Mouse (Mus musculus): Measurements from ENCODE around the gene Sarm1. TPM values are rescaled to one million over a fixed set of nuclear protein-coding genes. Genes with fewer than 3 reads are reported as not detected.

Sarm1 gene
- polyA plus RNA-seq, 1 experiment from 2014 or later, result 1.8 TPM

DNA sequence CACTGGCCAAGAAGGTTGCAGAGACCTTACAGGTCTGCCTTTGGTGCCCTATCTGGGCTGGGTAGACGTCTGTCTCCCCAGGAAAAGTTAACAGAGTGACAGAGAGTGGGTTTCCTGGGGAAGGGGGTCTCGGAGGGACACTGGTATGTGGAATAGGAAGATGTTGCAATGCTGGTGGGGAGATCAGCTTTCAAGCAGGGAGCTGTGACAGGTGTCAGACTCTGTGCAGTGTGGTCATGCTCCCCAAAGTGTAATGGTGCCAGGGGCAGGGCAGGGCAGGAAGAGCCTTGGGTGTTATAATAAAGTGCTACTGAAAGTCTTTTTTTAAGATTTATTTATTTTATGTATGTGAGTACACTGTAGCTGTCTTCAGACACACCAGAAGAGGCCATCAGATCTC is 47.2 kb downstream of the Sarm1 start:
- Histone ChIP-seq H3K36me3 (no peaks in the 10 kb centered on the region), H3K4me2 (no peak overlapping the region), H3K27me3 (no peaks in the 10 kb centered on the region), H3K9ac (no peak overlapping the region), H3K4me1 (no peaks in the 10 kb centered on the region), H3K27ac (no peak overlapping the region), H3K9me3 (replicated peaks) (no peaks in the 10 kb centered on the region), H3K4me3 (replicated peaks) (no peak overlapping the region)
- ATAC-seq (replicated peaks; ENCODE audit: low FRiP score), result no peak
- WGBS, result 36% methylated on average over 2 of the region's 2 CpGs

DNA sequence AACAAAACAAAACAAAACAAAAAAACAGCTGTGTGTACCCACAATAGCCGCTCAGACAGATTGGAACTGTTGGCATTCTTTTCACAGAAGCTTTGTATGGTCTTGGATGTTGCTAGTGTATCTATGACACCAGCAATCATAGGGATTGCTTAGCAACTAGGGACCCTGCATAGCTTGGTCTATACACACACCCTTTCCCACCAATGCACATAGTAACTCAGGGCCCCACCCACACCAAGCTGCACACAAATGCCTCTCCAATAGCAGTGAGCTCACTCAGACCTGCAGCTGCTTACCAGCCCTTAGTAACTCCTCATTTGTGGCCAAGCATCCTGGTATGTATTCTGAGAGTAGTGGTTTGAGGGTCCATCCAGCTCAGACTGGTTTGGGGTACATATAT is 49.3 kb downstream of the Sarm1 start:
- no peak overlapping the region for H3K9ac ChIP-seq
- no peaks in the 10 kb centered on the region for H3K27me3 ChIP-seq
- no peaks in the 10 kb centered on the region for H3K36me3 ChIP-seq
- WGBS, result 85% methylated on average over 1 of the region's 1 CpGs
- H3K4me3 ChIP-seq (replicated peaks), result no peak overlapping the region
- no peak for ATAC-seq (replicated peaks; ENCODE audit: low FRiP score)
- no peaks in the 10 kb centered on the region for H3K9me3 ChIP-seq (replicated peaks)
- no peaks in the 10 kb centered on the region for H3K4me1 ChIP-seq
- H3K27ac ChIP-seq, result no peak overlapping the region
- H3K4me2 ChIP-seq, result no peak overlapping the region

DNA sequence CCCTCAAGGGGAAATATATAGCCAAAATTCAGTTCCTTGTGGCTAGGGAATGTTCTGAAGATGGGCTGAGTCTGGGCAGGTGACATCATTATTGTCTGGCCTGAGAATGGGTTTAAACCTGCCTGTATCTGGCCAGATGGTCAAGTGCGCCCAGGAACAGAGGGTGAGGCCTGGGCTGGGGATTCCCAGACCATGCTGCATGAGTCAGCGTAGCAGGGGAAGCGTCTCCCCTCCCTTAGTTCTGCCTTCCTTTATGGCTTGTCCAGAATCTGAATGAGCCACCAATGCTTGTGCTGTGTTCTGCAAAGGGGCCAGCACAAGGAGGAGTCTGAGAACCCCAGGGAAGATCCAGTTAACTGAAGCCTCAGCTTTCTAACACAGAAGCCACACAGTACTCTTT is 50.4 kb downstream of the Sarm1 start:
- H3K27ac ChIP-seq, result no peak overlapping the region
- H3K4me3 ChIP-seq (replicated peaks), result no peak overlapping the region
- H3K4me2 ChIP-seq, result no peak overlapping the region
- H3K36me3 ChIP-seq, result no peaks in the 10 kb centered on the region
- no peaks in the 10 kb centered on the region for H3K4me1 ChIP-seq
- no peak for ATAC-seq (replicated peaks; ENCODE audit: low FRiP score)
- no peaks in the 10 kb centered on the region for H3K9me3 ChIP-seq (replicated peaks)
- H3K27me3 ChIP-seq, result no peaks in the 10 kb centered on the region
- 67% methylated on average over 3 of the region's 3 CpGs for WGBS
- H3K9ac ChIP-seq, result no peak overlapping the region

DNA sequence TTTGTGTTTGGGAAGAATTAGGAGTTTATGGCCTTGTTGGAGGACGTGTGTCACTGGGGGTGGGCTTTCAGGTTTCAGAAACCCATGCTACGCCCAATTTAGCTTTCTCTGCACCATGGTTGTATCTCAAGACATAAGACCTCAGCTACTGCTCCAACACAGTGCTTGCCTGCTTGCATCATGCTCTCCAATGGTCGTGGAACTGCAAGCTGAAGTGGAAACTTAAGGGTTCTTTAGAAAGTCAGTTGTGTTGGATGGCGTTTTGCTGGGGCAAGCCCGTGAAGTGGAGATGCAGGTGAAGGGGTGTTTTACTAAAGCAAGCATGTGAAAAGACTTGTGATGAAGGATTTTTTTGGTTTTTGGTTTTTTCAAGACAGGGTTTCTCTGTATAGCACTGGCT is 54.4 kb downstream of the Sarm1 start:
- WGBS, result 77% methylated on average over 5 of the region's 5 CpGs
- H3K27me3 ChIP-seq, result no peaks in the 10 kb centered on the region
- no peak overlapping the region for H3K4me3 ChIP-seq (replicated peaks)
- ATAC-seq (replicated peaks; ENCODE audit: low FRiP score), result no peak
- H3K27ac ChIP-seq, result no peak overlapping the region
- no peaks in the 10 kb centered on the region for H3K9me3 ChIP-seq (replicated peaks)
- no peaks in the 10 kb centered on the region for H3K36me3 ChIP-seq
- H3K9ac ChIP-seq, result no peak overlapping the region
- H3K4me1 ChIP-seq, result no peaks in the 10 kb centered on the region
- no peak overlapping the region for H3K4me2 ChIP-seq

DNA sequence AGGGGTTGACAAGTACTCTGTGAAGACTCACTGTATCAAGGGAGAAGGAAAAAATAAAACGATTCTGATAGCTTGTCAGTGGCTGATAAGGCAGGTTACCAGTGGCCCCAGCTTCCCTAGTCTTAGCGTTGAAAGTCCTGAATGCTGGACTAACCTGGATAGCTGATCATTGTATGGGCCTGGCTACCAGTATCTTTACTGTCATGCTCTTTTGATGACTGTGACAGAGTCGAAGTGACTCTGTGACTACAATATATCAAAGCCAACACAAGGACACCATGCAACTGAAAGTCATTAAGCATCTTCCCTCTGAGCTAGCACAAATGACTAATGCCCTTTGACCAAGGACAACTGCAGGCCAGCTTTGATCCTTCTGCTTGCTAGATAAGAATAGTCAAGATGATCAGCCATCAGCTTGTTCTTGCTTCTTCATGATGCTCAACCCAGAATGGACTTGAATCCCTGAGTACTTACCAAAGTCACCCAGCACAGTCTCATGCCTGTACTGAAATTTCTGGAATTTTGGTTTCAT is 59.1 kb downstream of the Sarm1 start:
- Histone ChIP-seq H3K27ac (no peak overlapping the region), H3K4me1 (peaks cover 15% of the 10 kb centered on the region), H3K4me2 (no peak overlapping the region), H3K9me3 (replicated peaks) (no peaks in the 10 kb centered on the region), H3K4me3 (replicated peaks) (no peak overlapping the region), H3K36me3 (no peaks in the 10 kb centered on the region), H3K9ac (no peak overlapping the region), H3K27me3 (no peaks in the 10 kb centered on the region)
- 77% methylated on average over 3 of the region's 3 CpGs for WGBS
- no peak for ATAC-seq (replicated peaks; ENCODE audit: low FRiP score)

DNA sequence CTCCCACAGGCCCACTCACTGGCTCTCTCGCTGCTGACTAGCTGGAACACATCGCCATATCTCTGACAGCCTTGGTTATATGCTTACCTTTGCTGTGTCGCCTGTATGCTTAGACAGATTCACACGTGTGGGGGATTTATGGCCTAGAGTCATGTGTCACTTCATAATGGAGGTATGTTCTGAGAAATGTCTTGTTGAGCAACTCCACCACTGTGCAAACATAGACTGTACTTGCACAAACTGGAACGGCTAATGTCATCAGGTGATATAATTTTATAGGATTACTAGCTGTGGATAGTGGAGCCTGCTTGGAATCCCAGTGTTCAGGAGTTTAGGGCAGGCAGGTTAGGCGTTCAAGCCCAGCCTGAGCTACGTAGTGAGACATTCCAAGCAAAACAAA is 60.4 kb downstream of the Sarm1 start:
- Histone ChIP-seq H3K27ac (no peak overlapping the region), H3K9me3 (replicated peaks) (no peaks in the 10 kb centered on the region), H3K27me3 (no peaks in the 10 kb centered on the region), H3K4me2 (no peak overlapping the region), H3K4me1 (peaks cover 15% of the 10 kb centered on the region), H3K9ac (no peak overlapping the region), H3K36me3 (no peaks in the 10 kb centered on the region), H3K4me3 (replicated peaks) (no peak overlapping the region)
- WGBS, result 87% methylated on average over 7 of the region's 7 CpGs
- ATAC-seq (replicated peaks; ENCODE audit: low FRiP score), result no peak

DNA sequence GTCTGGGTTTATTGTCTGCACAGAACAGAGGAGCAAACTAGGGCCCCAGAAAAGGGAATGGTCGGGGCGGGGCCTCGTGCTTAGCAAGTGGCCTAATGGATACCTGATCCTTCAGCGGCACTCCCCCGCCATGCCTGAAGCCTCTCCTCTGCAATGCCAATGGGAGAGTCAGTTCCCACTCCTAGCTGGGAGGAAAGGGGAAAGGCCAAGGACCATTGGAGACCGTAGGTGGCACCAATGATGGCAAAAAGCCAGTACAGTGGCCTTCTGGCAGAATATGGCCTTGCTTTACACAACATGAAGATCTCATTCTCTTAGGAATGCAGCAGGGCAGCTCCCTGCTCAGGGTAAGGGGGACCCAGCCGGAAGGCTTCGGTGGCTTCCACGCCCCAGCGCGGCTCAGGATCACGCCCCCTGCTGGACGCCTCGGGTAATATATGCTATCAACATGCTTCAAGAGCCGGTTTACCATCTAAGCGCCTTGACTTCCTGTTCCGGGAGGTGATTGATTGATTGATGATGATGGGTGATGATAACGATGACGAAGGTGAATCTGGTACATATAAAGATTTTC is 61.7 kb downstream of the Sarm1 start:
- no peaks in the 10 kb centered on the region for H3K9me3 ChIP-seq (replicated peaks)
- H3K4me2 ChIP-seq, result peak overlapping the region; percentile 43
- H3K4me3 ChIP-seq (replicated peaks), result no peak overlapping the region
- H3K9ac ChIP-seq, result no peak overlapping the region
- H3K36me3 ChIP-seq, result no peaks in the 10 kb centered on the region
- WGBS, result 3% methylated on average over 19 of the region's 19 CpGs
- peak; percentile 92 for ATAC-seq (replicated peaks; ENCODE audit: low FRiP score)
- no peaks in the 10 kb centered on the region for H3K27me3 ChIP-seq
- H3K27ac ChIP-seq, result peak overlapping the region; percentile 82
- H3K4me1 ChIP-seq, result peaks cover 15% of the 10 kb centered on the region

DNA sequence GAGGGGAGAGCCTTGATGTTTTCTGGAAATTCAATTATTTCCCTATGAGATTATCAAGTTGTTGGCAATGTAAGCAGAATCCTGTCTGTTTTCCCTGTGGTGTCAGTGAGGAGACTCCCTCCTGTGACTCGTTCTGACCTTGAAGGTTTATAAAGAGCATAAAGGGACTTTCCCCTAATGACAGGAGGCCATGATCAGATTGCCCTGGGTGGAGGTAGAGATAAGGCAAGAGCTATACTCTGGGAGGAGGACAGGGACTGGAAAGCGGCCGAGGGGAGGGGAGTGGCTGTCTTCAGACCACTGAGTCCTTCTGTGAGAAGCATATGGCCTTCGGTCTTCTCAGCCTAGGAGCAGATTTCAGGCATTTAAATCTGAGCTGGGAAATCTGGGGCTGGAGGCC is 63.5 kb downstream of the Sarm1 start:
- Histone ChIP-seq H3K4me2 (no peak overlapping the region), H3K4me3 (replicated peaks) (no peak overlapping the region)
- no peak for ATAC-seq (replicated peaks; ENCODE audit: low FRiP score)

DNA sequence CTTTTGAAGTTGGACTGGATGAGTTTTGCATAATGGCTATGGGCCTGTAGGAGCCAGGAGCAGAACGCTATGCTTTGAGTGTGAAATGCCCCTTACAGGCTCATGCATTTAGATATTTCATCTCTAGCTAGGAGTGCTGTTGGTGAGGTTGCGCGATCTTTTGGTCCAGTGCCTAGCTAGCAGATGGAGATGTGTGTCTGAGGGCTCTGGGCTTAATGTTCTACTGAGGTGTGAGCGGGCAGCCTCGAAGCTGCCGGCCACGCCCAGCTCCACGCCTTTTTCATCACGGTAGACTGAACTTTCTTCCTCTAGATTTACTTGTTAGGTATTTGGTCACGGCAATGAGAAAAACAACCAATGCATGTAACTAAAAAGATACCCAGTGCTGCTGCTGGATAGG is 66.4 kb downstream of the Sarm1 start:
- Histone ChIP-seq H3K4me3 (replicated peaks) (no peak overlapping the region), H3K4me2 (no peak overlapping the region), H3K9ac (no peak overlapping the region), H3K27me3 (no peaks in the 10 kb centered on the region), H3K36me3 (no peaks in the 10 kb centered on the region), H3K27ac (no peak overlapping the region), H3K9me3 (replicated peaks) (no peaks in the 10 kb centered on the region), H3K4me1 (peaks cover 24% of the 10 kb centered on the region)
- 63% methylated on average over 10 of the region's 10 CpGs for WGBS
- no peak for ATAC-seq (replicated peaks; ENCODE audit: low FRiP score)

More for the DNA sequence above, 63.5 kb downstream of the Sarm1 start:
- no peaks in the 10 kb centered on the region for H3K9me3 ChIP-seq (replicated peaks)
- no peaks in the 10 kb centered on the region for H3K27me3 ChIP-seq
- H3K4me1 ChIP-seq, result peaks cover 21% of the 10 kb centered on the region
- H3K9ac ChIP-seq, result no peak overlapping the region
- H3K27ac ChIP-seq, result no peak overlapping the region
- no peaks in the 10 kb centered on the region for H3K36me3 ChIP-seq
- WGBS, result 33% methylated on average over 4 of the region's 4 CpGs

DNA sequence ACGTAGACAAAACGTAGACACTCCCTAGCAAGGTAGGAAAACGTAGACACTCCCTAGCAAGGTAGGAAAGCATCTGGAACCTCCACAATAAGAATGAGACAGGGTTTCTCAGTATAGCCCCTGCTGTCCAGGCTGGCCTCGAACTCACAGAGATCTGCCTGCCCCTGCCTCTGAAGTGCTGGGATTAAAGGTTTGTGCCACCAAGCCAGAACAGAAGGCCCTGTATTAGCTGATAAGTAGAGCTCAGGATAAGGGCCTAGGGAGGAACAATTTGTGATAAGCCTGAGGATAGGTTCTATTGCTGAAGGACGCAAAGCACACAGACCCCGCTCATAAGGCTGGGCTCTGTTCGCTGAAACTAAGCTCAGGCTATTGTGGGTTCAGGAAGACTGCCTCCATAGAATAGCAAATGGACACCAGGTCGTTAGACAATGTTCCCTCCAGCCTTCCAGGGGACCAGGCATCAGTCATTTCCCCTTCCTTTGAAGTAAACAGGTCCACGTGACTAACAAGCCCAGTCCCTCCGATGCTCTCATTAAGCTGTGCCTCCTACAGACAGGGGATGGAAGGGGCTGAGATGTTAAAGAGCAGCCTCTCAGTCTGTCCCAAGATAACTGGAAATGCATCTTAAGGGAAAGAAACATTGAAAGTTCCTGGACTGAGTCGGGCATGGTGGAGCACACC is 67.2 kb downstream of the Sarm1 start:
- H3K4me2 ChIP-seq, result no peak overlapping the region
- 41% methylated on average over 11 of the region's 11 CpGs for WGBS
- ATAC-seq (replicated peaks; ENCODE audit: low FRiP score), result no peak
- no peak overlapping the region for H3K9ac ChIP-seq
- H3K27me3 ChIP-seq, result no peaks in the 10 kb centered on the region
- no peak overlapping the region for H3K4me3 ChIP-seq (replicated peaks)
- H3K9me3 ChIP-seq (replicated peaks), result no peaks in the 10 kb centered on the region
- H3K36me3 ChIP-seq, result no peaks in the 10 kb centered on the region
- H3K4me1 ChIP-seq, result peaks cover 15% of the 10 kb centered on the region
- no peak overlapping the region for H3K27ac ChIP-seq

DNA sequence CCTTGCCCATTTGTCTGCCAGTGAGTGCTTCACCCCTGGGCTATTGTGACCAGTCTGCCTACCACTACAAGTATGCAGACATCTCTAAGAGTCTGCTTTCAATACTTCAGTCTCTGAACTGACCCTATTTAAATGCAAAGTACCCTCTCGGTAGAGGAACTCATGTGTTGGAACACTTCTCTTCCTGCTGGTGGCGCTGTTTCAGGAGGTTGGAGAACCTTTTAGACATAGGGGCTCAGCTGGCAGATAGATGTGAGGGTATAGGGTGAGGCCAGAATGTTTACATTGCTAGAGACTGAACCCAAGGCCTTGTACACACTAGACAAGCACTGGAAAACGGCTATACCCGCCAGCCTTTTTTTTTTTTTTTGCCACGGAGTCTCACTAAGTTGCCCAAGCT is 69.2 kb downstream of the Sarm1 start:
- 87% methylated on average over 5 of the region's 5 CpGs for WGBS
- Histone ChIP-seq H3K4me1 (peaks cover 13% of the 10 kb centered on the region), H3K27me3 (no peaks in the 10 kb centered on the region), H3K9me3 (replicated peaks) (no peaks in the 10 kb centered on the region), H3K4me2 (no peak overlapping the region), H3K27ac (no peak overlapping the region), H3K4me3 (replicated peaks) (no peak overlapping the region), H3K36me3 (no peaks in the 10 kb centered on the region), H3K9ac (no peak overlapping the region)
- no peak for ATAC-seq (replicated peaks; ENCODE audit: low FRiP score)

DNA sequence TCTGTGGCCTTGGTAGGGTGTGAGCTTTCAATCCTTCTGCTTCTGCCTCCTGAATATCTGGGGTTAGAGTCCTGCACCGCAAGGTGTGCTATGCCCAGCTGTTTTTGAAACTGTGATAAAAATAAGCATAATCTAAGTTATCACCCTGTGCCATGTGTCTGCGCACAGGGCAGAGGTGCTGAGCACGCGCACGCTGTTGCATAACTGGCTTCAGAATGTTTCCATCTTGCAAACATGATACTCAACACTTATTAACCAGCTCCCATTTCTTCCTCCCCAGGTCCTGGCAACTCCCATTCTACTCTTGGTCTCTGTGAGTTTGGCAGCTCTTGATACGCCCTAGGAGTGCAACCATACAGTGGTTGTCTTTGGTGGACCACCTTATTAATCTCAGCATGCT is 69.9 kb downstream of the Sarm1 start:
- H3K9me3 ChIP-seq (replicated peaks), result no peaks in the 10 kb centered on the region
- H3K9ac ChIP-seq, result no peak overlapping the region
- no peaks in the 10 kb centered on the region for H3K36me3 ChIP-seq
- peaks cover 13% of the 10 kb centered on the region for H3K4me1 ChIP-seq
- H3K27ac ChIP-seq, result no peak overlapping the region
- no peak overlapping the region for H3K4me2 ChIP-seq
- H3K27me3 ChIP-seq, result no peaks in the 10 kb centered on the region
- H3K4me3 ChIP-seq (replicated peaks), result no peak overlapping the region
- ATAC-seq (replicated peaks; ENCODE audit: low FRiP score), result no peak
- WGBS, result 85% methylated on average over 6 of the region's 6 CpGs

DNA sequence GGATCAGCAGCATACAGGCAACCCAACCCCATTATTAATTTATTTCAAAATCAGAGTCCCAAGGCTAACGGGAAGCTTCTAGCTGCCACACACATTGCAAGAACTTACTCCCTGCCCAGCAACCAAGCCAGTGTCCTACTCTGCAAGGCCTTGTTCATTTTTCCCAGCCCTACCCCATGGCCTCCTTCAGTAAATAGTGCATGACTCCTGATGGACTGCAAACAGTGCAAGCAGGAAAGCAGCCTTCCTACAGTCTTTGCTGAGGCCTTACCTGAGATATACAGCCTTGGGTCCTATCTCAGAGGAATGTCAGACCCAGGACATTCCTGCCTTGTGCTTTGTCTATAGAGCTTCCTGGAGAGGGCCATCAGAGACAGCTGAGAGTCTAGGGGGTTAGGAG is 72.0 kb downstream of the Sarm1 start:
- Histone ChIP-seq H3K9me3 (replicated peaks) (no peaks in the 10 kb centered on the region), H3K36me3 (no peaks in the 10 kb centered on the region), H3K4me3 (replicated peaks) (no peak overlapping the region), H3K27me3 (peaks cover 12% of the 10 kb centered on the region), H3K4me1 (peaks cover 27% of the 10 kb centered on the region), H3K27ac (no peak overlapping the region), H3K9ac (no peak overlapping the region), H3K4me2 (no peak overlapping the region)
- 95% methylated on average over 1 of the region's 1 CpGs for WGBS
- ATAC-seq (replicated peaks; ENCODE audit: low FRiP score), result no peak

All from kidney, embryonic 15.5 days (tissue).